Mouse (Mus musculus): ENCODE data around the gene Egln1. TPM values are rescaled to one million over a fixed set of nuclear protein-coding genes. Genes with fewer than 3 reads are reported as not detected.
A peak's percentile ranks its signal among the peaks of the same experiment; 100 is the strongest.

Egln1 gene
- polyA plus RNA-seq, 1 experiment from 2014 or later = 15.7 TPM

- no peak overlapping the region for H3K9ac ChIP-seq (replicated peaks)
- no peak overlapping the region for H3K4me3 ChIP-seq (replicated peaks)
- H3K4me1 ChIP-seq = peaks cover 37% of the 10 kb centered on the region
- no peaks in the 10 kb centered on the region for H3K9me3 ChIP-seq (replicated peaks)
- no peaks in the 10 kb centered on the region for H3K27me3 ChIP-seq (replicated peaks)
- no peak overlapping the region; the same call in 1 of the 2 replicates for H3K27ac ChIP-seq (replicated peaks)
- no peak overlapping the region for H3K4me2 ChIP-seq
- no peak for ATAC-seq (ENCODE audit: low FRiP score)
- 0 out of 2 replicates have a peak, but pooled peaks cover 4% of the 10 kb centered on the region for H3K36me3 ChIP-seq
- WGBS = 48% methylated on average over 11 of the region's 11 CpGs
Measured at GRCm38 (mm10) chr8:124922490-124923089, 26.5 kb downstream of the Egln1 start.

- H3K4me3 ChIP-seq (replicated peaks) = no peak overlapping the region
- 71% methylated on average over 18 of the region's 18 CpGs for WGBS
- ATAC-seq (ENCODE audit: low FRiP score) = no peak
Measured at GRCm38 (mm10) chr8:124921369-124922279, 27.5 kb downstream of the Egln1 start.

GRCm38 (mm10) chr8:124917741-124918484, 31.2 kb downstream of the Egln1 start:
- H3K9me3 ChIP-seq (replicated peaks) = no peaks in the 10 kb centered on the region
- H3K36me3 ChIP-seq = peaks cover 27% of the 10 kb centered on the region
- H3K9ac ChIP-seq (replicated peaks) = no peak overlapping the region
- ATAC-seq (ENCODE audit: low FRiP score) = no peak
- no peak overlapping the region for H3K4me2 ChIP-seq
- no peaks in the 10 kb centered on the region for H3K27me3 ChIP-seq (replicated peaks)
- H3K27ac ChIP-seq (replicated peaks) = no peak overlapping the region
- WGBS = 82% methylated on average over 18 of the region's 18 CpGs
- H3K4me1 ChIP-seq = peaks cover 14% of the 10 kb centered on the region
- H3K4me3 ChIP-seq (replicated peaks) = no peak overlapping the region

More at GRCm38 (mm10) chr8:124921369-124922279, 27.5 kb downstream of the Egln1 start:
- no peak overlapping the region for H3K4me2 ChIP-seq
- H3K9me3 ChIP-seq (replicated peaks) = no peaks in the 10 kb centered on the region
- no peak overlapping the region for H3K9ac ChIP-seq (replicated peaks)
- H3K4me1 ChIP-seq = peaks cover 34% of the 10 kb centered on the region
- 0 out of 2 replicates have a peak, but pooled peaks cover 2% of the 10 kb centered on the region for H3K36me3 ChIP-seq
- no peaks in the 10 kb centered on the region for H3K27me3 ChIP-seq (replicated peaks)
- no peak overlapping the region; the same call in 1 of the 2 replicates for H3K27ac ChIP-seq (replicated peaks)

DNA sequence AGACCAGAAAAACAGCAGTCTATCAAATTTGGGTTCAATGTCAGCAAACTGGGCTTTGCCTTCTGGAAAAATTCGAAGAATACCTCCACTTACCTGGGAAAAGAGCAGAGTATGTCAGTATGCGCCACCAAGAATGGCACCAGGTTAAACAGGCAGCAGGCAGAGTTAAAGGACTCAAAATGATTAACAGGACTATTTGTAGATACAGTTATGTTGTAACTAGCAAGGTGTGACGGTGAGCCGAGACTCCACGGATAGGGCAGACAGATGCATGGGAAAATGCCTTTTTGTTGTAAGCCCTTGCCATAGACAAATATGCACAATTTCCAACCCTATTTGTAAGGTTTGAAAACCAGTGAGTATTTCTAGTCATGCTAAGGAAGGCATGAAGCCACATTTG, 35.1 kb downstream of the Egln1 start:
- no peaks in the 10 kb centered on the region for H3K9me3 ChIP-seq (replicated peaks)
- ATAC-seq (ENCODE audit: low FRiP score) = no peak
- H3K36me3 ChIP-seq = peaks cover 64% of the 10 kb centered on the region
- no peaks in the 10 kb centered on the region for H3K27me3 ChIP-seq (replicated peaks)
- H3K9ac ChIP-seq (replicated peaks) = no peak overlapping the region
- 95% methylated on average over 5 of the region's 5 CpGs for WGBS
- H3K4me2 ChIP-seq = no peak overlapping the region
- no peak overlapping the region for H3K27ac ChIP-seq (replicated peaks)
- no peak overlapping the region for H3K4me3 ChIP-seq (replicated peaks)
- no peaks in the 10 kb centered on the region for H3K4me1 ChIP-seq

DNA sequence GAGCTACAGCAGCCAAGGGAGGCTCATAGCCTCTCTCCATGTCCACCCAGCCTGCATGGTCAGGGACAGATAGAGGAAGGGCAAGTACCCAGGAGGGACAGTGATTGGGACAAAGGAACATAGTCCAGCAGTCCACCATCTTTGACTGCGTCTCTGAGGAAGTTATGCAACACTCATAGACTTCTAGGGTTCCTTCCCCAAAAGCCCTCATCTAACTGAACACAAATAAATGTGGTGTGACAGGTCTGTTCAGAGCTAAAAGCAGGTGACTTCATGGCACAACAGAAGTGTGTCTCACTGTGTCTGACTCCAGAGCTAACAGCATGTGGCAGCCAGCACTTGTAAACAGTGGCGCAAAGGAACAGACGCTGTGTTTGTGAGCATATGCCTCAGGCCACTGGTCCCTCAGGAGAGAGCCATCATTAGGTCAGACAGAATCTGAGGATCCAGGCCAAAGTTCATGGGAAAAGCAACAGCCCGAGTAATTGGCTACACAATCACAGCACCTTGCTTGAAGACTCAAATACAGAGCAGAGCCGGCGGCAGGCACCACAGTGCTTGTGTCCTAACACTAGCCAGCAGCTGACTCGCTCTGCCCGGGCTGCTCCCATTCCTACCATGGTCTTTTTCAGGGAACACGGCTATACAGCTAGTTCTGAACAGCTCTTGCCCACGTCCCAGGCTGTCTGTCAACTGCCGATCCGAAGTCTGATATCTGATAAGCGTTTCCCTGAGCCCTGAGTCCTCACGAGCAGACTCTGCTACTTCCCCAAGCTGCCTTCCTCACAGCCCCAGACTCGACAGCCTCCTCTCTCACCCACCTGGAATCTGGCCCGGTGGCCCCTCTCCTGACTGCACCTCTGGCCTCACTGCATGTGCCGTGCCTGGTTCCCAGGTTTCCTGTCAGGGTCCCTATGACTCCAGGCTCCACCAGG, 36.9 kb downstream of the Egln1 start:
- H3K27me3 ChIP-seq (replicated peaks) = no peaks in the 10 kb centered on the region
- H3K9ac ChIP-seq (replicated peaks) = no peak overlapping the region
- H3K36me3 ChIP-seq = peaks cover 82% of the 10 kb centered on the region
- no peaks in the 10 kb centered on the region for H3K4me1 ChIP-seq
- ATAC-seq (ENCODE audit: low FRiP score) = no peak
- no peak overlapping the region for H3K4me2 ChIP-seq
- H3K4me3 ChIP-seq (replicated peaks) = no peak overlapping the region
- H3K9me3 ChIP-seq (replicated peaks) = no peaks in the 10 kb centered on the region
- WGBS = 80% methylated on average over 17 of the region's 17 CpGs
- no peak overlapping the region for H3K27ac ChIP-seq (replicated peaks)

GRCm38 (mm10) chr8:124910349-124910748, 38.8 kb downstream of the Egln1 start:
- Histone ChIP-seq H3K9me3 (replicated peaks) (no peaks in the 10 kb centered on the region), H3K4me3 (replicated peaks) (no peak overlapping the region), H3K9ac (replicated peaks) (no peak overlapping the region), H3K4me1 (peaks cover 3% of the 10 kb centered on the region; the same call in 1 of the 2 replicates), H3K27me3 (replicated peaks) (no peaks in the 10 kb centered on the region), H3K27ac (replicated peaks) (no peak overlapping the region), H3K36me3 (peaks cover 93% of the 10 kb centered on the region), H3K4me2 (no peak overlapping the region)
- 88% methylated on average over 10 of the region's 10 CpGs for WGBS
- ATAC-seq (ENCODE audit: low FRiP score) = no peak

DNA sequence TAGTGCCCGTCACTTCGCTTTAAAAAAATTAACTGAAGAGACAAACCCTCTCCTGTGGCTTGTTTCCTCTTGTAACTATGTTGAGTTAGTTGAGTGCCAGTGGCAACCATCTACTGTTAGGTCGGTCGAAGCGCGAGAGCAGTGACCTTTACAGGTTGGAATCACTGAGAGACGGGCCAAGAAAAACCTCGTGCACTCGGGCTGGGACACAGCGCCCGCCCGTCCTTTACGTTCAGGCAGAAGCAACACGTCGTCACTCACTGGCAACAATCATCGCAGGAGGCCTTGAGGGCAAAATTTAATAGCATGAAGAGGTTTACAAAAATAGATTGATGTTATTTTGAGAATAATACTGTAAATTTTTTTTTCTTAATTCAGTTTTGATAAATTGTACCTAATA, 39.2 kb downstream of the Egln1 start:
- Histone ChIP-seq H3K9me3 (replicated peaks) (no peaks in the 10 kb centered on the region), H3K27ac (replicated peaks) (no peak overlapping the region), H3K4me3 (replicated peaks) (no peak overlapping the region), H3K36me3 (peaks cover 90% of the 10 kb centered on the region), H3K9ac (replicated peaks) (no peak overlapping the region), H3K4me1 (peaks cover 4% of the 10 kb centered on the region; the same call in 1 of the 2 replicates), H3K4me2 (no peak overlapping the region), H3K27me3 (replicated peaks) (no peaks in the 10 kb centered on the region)
- WGBS = 96% methylated on average over 16 of the region's 16 CpGs
- ATAC-seq (ENCODE audit: low FRiP score) = no peak

- H3K4me1 ChIP-seq = peaks cover 10% of the 10 kb centered on the region; the same call in 1 of the 2 replicates
- WGBS = 88% methylated on average over 2 of the region's 2 CpGs
Measured at GRCm38 (mm10) chr8:124905482-124905881, 43.6 kb downstream of the Egln1 start.

GRCm38 (mm10) chr8:124903198-124903597, 45.9 kb downstream of the Egln1 start:
- Histone ChIP-seq H3K4me1 (peaks cover 23% of the 10 kb centered on the region), H3K27me3 (replicated peaks) (no peaks in the 10 kb centered on the region), H3K27ac (replicated peaks) (no peak overlapping the region), H3K9ac (replicated peaks) (no peak overlapping the region), H3K9me3 (replicated peaks) (no peaks in the 10 kb centered on the region), H3K4me2 (no peak overlapping the region), H3K36me3 (peaks cover 72% of the 10 kb centered on the region), H3K4me3 (replicated peaks) (no peak overlapping the region)
- ATAC-seq (ENCODE audit: low FRiP score) = no peak
- 95% methylated on average over 15 of the region's 15 CpGs for WGBS

More at GRCm38 (mm10) chr8:124905482-124905881, 43.6 kb downstream of the Egln1 start:
- no peak for ATAC-seq (ENCODE audit: low FRiP score)
- H3K4me3 ChIP-seq (replicated peaks) = no peak overlapping the region
- H3K36me3 ChIP-seq = peaks cover 82% of the 10 kb centered on the region
- no peaks in the 10 kb centered on the region for H3K27me3 ChIP-seq (replicated peaks)
- H3K9ac ChIP-seq (replicated peaks) = no peak overlapping the region
- H3K27ac ChIP-seq (replicated peaks) = no peak overlapping the region
- H3K4me2 ChIP-seq = no peak overlapping the region
- H3K9me3 ChIP-seq (replicated peaks) = no peaks in the 10 kb centered on the region

DNA sequence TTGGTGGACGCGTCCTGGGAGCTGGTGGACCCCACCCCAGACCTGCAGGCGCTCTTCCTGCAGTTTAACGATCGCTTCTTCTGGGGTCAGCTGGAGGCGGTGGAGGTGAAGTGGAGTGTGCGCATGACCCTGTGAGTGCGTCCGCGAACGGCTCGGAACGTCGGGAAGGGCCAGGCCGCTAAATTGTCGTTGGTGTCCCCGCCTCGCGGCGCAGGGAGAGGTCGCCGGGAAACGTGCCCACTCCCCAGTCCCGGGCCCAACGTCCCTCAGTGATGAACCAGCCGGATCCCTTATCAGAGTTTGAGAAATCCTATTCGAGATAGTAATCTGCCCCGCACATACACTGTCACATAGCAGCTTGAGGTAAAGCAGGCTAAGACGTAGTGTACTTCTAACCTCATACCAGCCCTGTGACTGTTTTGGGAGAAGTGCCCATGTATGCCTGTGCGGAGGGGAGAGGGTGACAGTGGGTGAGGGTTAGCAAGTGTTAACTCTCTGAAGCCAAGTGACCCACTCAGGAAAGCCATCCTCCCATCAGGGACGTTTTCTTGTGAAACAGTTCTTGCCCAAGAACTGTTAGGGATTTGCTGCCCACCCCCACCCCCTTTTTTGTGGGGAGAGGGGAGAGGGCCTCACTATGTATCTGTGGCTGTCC, 50.7 kb downstream of the Egln1 start:
- Histone ChIP-seq H3K36me3 (peaks cover 54% of the 10 kb centered on the region), H3K27me3 (replicated peaks) (no peaks in the 10 kb centered on the region), H3K9ac (replicated peaks) (peak overlapping the region; percentile 83), H3K4me2 (peak overlapping the region; percentile 83), H3K9me3 (replicated peaks) (no peaks in the 10 kb centered on the region), H3K27ac (replicated peaks) (peak overlapping the region; percentile 85), H3K4me1 (peaks cover 48% of the 10 kb centered on the region), H3K4me3 (replicated peaks) (peak overlapping the region; percentile 99)
- peak; percentile 35; the same call in 1 of the 2 replicates for ATAC-seq (ENCODE audit: low FRiP score)
- 6% methylated on average over 31 of the region's 31 CpGs for WGBS
